ENCODE assay signal across 11 mouse cellular contexts in the genomic region with DNA sequence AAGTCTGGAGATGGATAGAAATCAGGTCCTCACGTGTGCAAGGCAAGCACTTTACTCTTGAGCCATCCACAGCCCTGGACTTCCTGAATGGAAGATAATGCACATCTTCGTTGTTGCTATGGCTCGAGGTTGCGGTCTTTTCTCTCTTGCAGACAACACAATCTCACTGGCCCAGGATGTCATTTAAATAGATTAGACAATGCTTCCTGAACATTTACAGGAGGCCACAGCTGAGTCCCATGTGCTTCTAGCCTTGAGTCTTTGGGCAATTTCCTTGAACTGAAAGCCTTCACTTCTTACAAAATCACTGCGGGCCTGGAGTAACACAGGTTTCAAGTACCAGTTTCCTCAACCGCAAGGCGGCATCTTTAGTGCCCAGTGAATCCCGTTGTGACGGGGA.
"Had no signal": no experiment of that assay in that cellular context is flagged by ENCODE, and none has a peak within 500 bp of the region (broad histone marks: within the 10 kb centered on the region; RNA-seq: fewer than 3 reads in every experiment).

No protein-coding gene starts in this region.

- DNase-seq: liver, postnatal 0 days; lung, adult 2 months; lung, postnatal 14 days; lung, postnatal 36 days; right cerebral cortex, postnatal 14 days; thymus, adult 18-20 months; thymus, postnatal 14 days; thymus, postnatal 4 days had no signal

- ATAC-seq: liver, postnatal 0 days; lung, postnatal 0 days; midbrain, embryonic 13.5 days; midbrain, embryonic 15.5 days had no signal
